Mouse (Mus musculus) hindbrain, embryonic 15.5 days (tissue): ENCODE data around the gene Trim14. TPM values are rescaled to one million over a fixed set of nuclear protein-coding genes. Genes with fewer than 3 reads are reported as not detected.
A peak's percentile ranks its signal among the peaks of the same experiment; 100 is the strongest.

ENCODE experiments used
- ATAC-seq: fragments of 200-750 bp; cut with Nextera tagmentation; 2 replicates; pipeline ENCODE4 v1.8.0; 2017; ENCODE audit warnings: low read depth, moderate number of reproducible peaks, moderate TSS enrichment; ENCODE audit not compliant: low FRiP score
- H3K27ac ChIP-seq: fragments of 300-500 bp; sonication (generic); replicated peaks from 2 replicates; pipeline ENCODE4 v1.5.1; 2015; ENCODE audit warnings: mild to moderate bottlenecking, inconsistent platforms
- H3K27me3 ChIP-seq: fragments of 300-500 bp; sonication (generic); 2 replicates; pipeline ENCODE4 v1.6.1; 2015; ENCODE audit warnings: control low read depth, inconsistent platforms
- H3K36me3 ChIP-seq: fragments of 300-500 bp; sonication (generic); 2 replicates; pipeline ENCODE4 v1.6.1; 2015; ENCODE audit warnings: control low read depth, inconsistent platforms
- H3K4me1 ChIP-seq: fragments of 300-500 bp; sonication (generic); replicated peaks from 2 replicates; pipeline ENCODE4 v1.6.1; 2015; ENCODE audit warnings: control low read depth, inconsistent platforms
- H3K4me2 ChIP-seq: fragments of 300-500 bp; sonication (generic); 2 replicates; pipeline ENCODE4 v1.6.1; 2015; ENCODE audit warnings: moderate library complexity, mild to moderate bottlenecking, inconsistent platforms
- H3K4me3 ChIP-seq: fragments of 300-500 bp; sonication (generic); 2 replicates; pipeline ENCODE4 v1.5.1; 2015; ENCODE audit warnings: mild to moderate bottlenecking, inconsistent platforms
- H3K9ac ChIP-seq: fragments of 300-500 bp; sonication (generic); 2 replicates; pipeline ENCODE4 v1.6.1; 2015; ENCODE audit warnings: inconsistent platforms
- H3K9me3 ChIP-seq: fragments of 300-500 bp; sonication (generic); 2 replicates; pipeline ENCODE4 v1.6.1; 2016; ENCODE audit warnings: control low read depth, inconsistent platforms
- WGBS: fragments of 180-500 bp; shearing (Covaris S2); methylation state at CpG from one replicate; pipeline ENCODE4 v1.1.7; 2015; 5-methylcytosine and 5-hydroxymethylcytosine counted together
- polyA plus RNA-seq: library from polyadenylated mRNA; unstranded; fragments of >200 nt; fragmentation: Nextera tagmentation; extraction: Ambion mirVana; gene quantifications from 2 replicates; pipeline ENCODE4 v1.2.1, GENCODE M21; 2015

Gene Trim14
- polyA plus RNA-seq, 1 experiment from 2014 or later: 1.2 TPM

DNA sequence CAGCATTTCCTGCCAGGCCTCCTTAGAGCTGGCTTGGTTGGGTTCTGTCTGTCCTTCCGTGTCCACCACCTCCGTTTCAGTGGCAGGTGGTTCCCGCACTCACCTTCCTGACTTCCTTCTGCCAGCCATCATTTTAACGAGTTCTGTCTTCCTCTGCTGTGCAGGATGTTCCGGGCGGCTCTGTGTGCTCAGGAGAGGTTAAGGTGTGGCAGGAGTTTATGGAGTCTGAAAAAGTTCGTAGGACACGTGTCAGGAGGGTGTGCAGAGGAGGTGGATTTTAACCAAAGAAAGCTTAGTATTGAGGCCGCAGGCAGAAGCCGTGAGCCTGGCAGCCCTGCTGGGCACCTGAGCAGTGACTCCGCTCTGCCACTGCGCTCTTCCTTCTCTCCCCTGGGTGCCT, 40.4 kb downstream of the Trim14 start:
- peaks cover 3% of the 10 kb centered on the region; the same call in 1 of the 2 replicates for H3K27me3 ChIP-seq
- H3K9me3 ChIP-seq: no peaks in the 10 kb centered on the region
- no peak overlapping the region for H3K9ac ChIP-seq
- no peak overlapping the region for H3K27ac ChIP-seq
- H3K36me3 ChIP-seq: peaks cover 35% of the 10 kb centered on the region; the same call in 1 of the 2 replicates
- 0 out of 2 replicates have a peak, but pooled peaks cover under 1% of the 10 kb centered on the region for H3K4me1 ChIP-seq
- H3K4me2 ChIP-seq: no peak overlapping the region
- no peak for ATAC-seq
- H3K4me3 ChIP-seq: no peak overlapping the region
- 94% methylated on average over 12 of the region's 12 CpGs for WGBS

DNA sequence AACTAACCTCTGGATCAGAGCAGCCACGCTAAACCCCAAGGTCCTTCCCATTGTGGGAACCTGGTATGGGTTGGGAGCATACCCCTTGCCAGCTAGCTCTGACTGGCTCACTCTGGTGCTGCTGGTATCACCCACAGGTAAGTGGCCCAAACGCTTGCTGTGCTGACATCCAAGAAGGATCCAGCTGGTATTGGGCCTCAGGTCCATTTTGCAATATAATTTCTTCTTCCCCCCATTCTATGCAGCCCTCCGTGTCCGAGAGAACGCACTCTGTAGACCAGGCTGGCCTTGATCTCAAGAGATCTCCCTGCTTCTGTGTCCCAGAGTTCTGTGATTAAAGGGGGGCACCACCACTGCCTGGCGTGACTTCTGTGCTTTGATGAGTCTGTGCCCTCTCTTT, 42.9 kb downstream of the Trim14 start:
- Histone ChIP-seq H3K36me3 (peaks cover 23% of the 10 kb centered on the region; the same call in 1 of the 2 replicates), H3K27me3 (no peaks in the 10 kb centered on the region), H3K4me3 (no peak overlapping the region), H3K4me2 (no peak overlapping the region), H3K27ac (no peak overlapping the region), H3K9me3 (no peaks in the 10 kb centered on the region), H3K9ac (no peak overlapping the region), H3K4me1 (peaks cover 11% of the 10 kb centered on the region)
- no peak for ATAC-seq
- 96% methylated on average over 6 of the region's 6 CpGs for WGBS

DNA sequence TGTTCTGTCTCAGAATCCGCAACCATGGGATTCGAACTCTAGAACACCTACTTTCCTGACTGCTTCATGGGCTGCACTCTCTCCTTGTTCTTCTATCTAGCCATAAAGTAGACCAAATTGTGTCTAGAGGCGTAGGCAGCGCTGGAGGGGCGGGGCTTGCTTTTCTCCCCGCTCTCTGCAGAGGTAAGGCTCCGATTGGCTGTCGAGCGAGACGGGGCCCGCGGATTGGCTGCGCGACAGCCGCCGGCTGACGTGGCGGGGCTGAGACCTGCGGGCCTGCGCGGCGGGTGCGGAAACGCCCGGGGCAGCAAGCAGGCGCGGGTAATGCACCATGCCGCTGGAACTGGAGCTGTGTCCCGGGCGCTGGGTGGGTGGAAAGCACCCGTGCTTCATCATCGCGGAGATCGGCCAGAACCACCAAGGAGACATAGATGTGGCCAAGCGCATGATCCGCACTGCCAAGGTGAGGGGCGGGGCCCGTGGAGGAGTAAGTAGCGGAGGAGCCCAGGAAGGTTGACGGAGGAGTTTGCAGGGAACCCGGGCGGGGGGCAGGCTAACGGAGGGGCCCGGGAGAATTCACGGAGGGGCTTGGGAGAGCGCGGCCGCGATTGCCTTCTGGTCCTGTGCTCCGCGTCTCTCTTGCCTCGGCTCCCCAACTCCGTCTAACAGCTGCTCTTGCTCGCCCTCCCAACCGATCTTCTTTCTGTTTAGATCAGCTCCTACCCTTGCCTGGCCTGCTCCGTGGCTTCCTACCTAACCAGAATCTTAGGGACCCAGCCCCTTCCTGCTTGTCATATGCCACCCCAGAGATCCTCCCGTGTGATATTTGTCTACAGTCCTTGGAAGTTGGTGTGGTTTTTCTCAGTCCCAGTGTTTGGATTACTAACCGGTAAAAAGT, 46.7 kb downstream of the Trim14 start, which contains the start of gene Nans:
TSS of gene Nans (plus strand) at position 221 of the 898 bp plus-strand sequence.
- ATAC-seq: peak; percentile 99
- peaks cover 15% of the 10 kb centered on the region; the same call in 1 of the 2 replicates for H3K36me3 ChIP-seq
- no peaks in the 10 kb centered on the region for H3K27me3 ChIP-seq
- H3K9me3 ChIP-seq: no peaks in the 10 kb centered on the region
- H3K9ac ChIP-seq: peak within 1 kb of the TSS; percentile 74
- H3K4me2 ChIP-seq: peak within 1 kb of the TSS; percentile 85
- H3K4me3 ChIP-seq: peak within 1 kb of the TSS; percentile 90
- peak within 1 kb of the TSS; percentile 73 for H3K27ac ChIP-seq
- under 1% methylated on average over 58 of the region's 58 CpGs for WGBS
- H3K4me1 ChIP-seq: peaks cover 11% of the 10 kb centered on the region

DNA sequence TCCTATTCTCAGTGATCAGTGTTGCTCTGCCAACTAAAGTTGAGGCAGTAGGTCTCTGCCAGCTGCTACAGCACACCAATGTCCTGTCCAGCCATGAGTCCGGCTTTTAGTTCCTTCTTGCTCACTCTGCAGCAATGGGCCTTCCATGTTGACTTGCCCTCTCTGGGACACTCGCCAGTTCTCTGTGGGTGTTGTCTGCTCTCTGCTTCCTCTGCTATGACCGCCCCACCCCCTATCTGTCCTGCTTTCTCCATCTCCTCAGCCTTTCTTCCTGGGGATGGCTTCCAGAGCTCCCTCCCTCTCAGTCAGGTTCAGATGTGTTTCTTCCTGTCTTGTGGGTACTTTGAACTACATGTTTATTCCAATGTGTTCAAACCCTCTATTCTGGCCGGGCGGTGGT, 48.6 kb downstream of the Trim14 start:
- no peak overlapping the region for H3K4me2 ChIP-seq
- no peaks in the 10 kb centered on the region for H3K36me3 ChIP-seq
- no peak overlapping the region for H3K4me3 ChIP-seq
- H3K9me3 ChIP-seq: no peaks in the 10 kb centered on the region
- no peak overlapping the region for H3K9ac ChIP-seq
- no peaks in the 10 kb centered on the region for H3K27me3 ChIP-seq
- no peak for ATAC-seq
- peaks cover 11% of the 10 kb centered on the region for H3K4me1 ChIP-seq
- WGBS: 88% methylated on average over 5 of the region's 5 CpGs
- H3K27ac ChIP-seq: no peak overlapping the region

DNA sequence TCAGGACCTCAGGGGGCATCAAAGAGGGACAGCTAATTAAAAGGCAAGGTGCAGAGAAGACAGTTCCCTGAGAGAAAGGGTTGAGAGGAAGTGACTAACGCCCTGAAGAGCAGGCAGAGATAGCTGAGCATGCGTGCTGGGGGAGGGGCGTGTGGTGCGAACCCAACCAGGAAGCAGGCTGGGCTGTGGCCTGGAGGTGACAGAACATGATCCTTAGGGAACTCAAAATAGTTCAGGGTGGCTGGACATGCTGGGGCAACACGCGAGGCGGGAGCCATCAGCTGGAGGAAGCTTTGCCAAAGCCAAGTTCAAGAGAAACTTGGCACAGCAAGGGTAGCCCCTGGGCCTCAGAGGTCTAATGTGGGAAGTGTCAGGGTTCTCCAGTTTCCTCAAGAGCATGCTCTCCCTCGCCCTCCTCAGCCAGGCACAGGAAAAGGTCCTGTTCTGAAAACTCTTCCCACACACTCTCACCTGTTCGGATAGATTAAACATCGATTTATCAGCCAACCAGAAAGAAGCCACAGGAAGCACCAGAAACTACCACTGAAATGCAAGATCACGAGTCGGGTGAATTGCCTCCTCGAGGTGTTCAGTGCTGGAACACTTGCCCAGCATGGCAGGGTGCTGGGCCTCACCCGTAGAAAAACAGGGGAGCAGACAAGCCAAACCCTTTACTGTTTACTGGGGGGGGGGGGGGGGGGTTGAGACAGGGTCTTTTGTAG, 50.1 kb downstream of the Trim14 start:
- Histone ChIP-seq H3K9ac (no peak overlapping the region), H3K4me3 (no peak overlapping the region), H3K36me3 (no peaks in the 10 kb centered on the region), H3K27ac (no peak overlapping the region), H3K27me3 (no peaks in the 10 kb centered on the region), H3K4me1 (peaks cover 11% of the 10 kb centered on the region), H3K4me2 (no peak overlapping the region), H3K9me3 (no peaks in the 10 kb centered on the region)
- ATAC-seq: no peak
- WGBS: 62% methylated on average over 14 of the region's 14 CpGs

DNA sequence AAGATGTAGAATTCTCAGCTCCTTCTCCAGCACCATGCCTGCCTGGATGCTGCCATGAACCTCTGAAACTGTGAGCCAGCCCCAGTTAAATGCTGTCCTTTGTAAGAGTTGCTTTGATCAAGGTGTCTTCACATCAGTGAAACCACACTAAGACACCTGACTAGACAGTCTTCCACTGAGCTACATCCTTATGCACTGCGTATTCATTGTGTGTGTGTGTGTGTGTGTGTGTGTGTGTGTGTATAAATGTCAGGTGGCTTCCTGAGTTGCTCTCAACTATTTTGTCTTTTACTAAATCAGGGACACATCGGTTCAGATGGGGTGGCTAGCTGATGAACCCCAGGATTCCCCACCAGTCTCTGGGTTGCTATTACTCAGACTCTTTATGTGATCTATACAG, 56.9 kb downstream of the Trim14 start:
- no peak overlapping the region for H3K4me3 ChIP-seq
- no peaks in the 10 kb centered on the region for H3K27me3 ChIP-seq
- no peaks in the 10 kb centered on the region for H3K4me1 ChIP-seq
- peaks cover 8% of the 10 kb centered on the region for H3K36me3 ChIP-seq
- no peak overlapping the region for H3K4me2 ChIP-seq
- no peak overlapping the region for H3K9ac ChIP-seq
- no peaks in the 10 kb centered on the region for H3K9me3 ChIP-seq
- no peak overlapping the region for H3K27ac ChIP-seq
- ATAC-seq: no peak
- 100% methylated on average over 2 of the region's 2 CpGs for WGBS

DNA sequence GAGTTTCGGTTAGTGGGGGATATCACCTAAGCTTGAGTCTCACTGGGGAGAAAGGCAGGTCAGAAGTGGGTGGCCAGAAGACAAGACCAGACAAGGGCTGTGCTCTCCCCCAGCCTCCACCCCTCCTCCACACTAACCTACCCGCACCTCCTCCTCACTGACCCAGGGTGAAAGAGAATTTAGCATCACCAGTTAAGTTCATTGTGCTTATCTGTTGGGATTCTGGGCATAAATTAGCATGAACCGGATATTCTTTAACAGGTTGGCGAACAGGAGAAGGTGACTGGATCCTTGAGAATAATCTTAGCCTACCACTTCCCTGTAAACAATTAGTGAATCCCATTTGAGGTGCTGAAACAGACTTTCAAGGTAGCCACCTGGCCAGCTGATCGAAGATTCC, 60.8 kb downstream of the Trim14 start:
- 95% methylated on average over 5 of the region's 5 CpGs for WGBS

DNA sequence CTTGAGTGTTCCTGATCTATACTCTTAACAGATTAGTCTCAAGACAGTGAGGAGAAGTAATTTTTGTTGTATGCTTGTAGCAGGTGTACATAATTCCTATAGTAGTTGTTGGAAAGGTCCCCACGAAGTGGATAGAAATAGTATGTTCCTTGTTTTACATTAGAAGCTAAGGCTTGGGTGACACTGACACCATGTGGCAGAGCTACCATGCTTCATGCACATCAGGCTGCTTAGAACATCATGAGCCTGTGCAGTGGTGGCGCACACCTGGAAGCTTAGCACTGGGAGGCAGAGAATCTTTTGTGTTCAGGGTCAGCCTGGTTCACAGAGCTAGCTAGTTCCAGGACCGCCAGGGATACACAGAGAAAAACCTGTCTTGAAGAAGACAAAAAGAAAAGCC, 70.2 kb downstream of the Trim14 start:
- peaks cover 64% of the 10 kb centered on the region for H3K36me3 ChIP-seq
- no peaks in the 10 kb centered on the region for H3K9me3 ChIP-seq
- H3K27me3 ChIP-seq: no peaks in the 10 kb centered on the region
- WGBS: 80% methylated on average over 3 of the region's 3 CpGs
- no peak overlapping the region for H3K4me2 ChIP-seq
- H3K4me3 ChIP-seq: no peak overlapping the region
- H3K4me1 ChIP-seq: no peaks in the 10 kb centered on the region
- no peak for ATAC-seq
- no peak overlapping the region for H3K9ac ChIP-seq
- no peak overlapping the region for H3K27ac ChIP-seq

More for the DNA sequence above, 60.8 kb downstream of the Trim14 start:
- H3K9me3 ChIP-seq: no peaks in the 10 kb centered on the region
- no peak overlapping the region for H3K27ac ChIP-seq
- no peaks in the 10 kb centered on the region for H3K27me3 ChIP-seq
- no peaks in the 10 kb centered on the region for H3K4me1 ChIP-seq
- H3K36me3 ChIP-seq: peaks cover 39% of the 10 kb centered on the region
- no peak overlapping the region for H3K4me3 ChIP-seq
- no peak overlapping the region for H3K9ac ChIP-seq
- no peak overlapping the region for H3K4me2 ChIP-seq
- ATAC-seq: no peak

DNA sequence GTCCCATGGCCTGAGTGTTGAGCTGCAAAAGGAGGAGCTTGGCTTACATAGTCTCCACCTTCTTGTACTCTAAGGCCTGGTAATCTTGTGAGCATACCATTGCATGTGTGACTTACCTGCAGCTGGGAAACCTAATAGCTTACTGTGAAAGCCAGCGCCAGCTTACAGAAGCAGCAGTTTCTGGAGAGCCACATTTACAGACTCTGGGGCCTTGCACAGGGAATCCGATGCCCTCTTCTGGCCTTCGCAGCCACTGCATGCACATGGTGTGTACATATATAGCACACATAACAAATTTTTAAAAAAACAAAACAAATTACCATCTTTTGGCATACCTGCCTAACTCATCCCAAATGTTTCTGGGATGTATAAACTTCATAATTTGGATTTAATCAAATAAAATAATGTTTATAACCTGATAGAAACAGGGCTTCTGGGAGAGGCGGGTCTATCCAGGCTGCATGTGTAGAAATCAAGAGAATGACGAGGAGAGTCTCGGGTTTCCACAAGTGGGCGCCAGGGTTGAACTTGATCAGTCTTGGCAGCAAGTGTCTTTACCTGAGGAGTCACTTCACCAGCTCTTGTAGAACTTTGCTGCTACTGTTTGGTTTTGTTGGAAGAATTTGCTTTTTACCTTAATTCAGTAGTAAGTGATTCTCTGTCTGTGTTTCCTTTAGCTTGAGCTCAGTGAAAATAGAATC, 72.7 kb downstream of the Trim14 start:
- Histone ChIP-seq H3K4me2 (no peak overlapping the region), H3K9ac (no peak overlapping the region), H3K36me3 (peaks cover 52% of the 10 kb centered on the region), H3K27me3 (no peaks in the 10 kb centered on the region), H3K4me3 (no peak overlapping the region), H3K27ac (no peak overlapping the region), H3K9me3 (no peaks in the 10 kb centered on the region), H3K4me1 (no peaks in the 10 kb centered on the region)
- WGBS: 89% methylated on average over 7 of the region's 7 CpGs
- ATAC-seq: no peak

DNA sequence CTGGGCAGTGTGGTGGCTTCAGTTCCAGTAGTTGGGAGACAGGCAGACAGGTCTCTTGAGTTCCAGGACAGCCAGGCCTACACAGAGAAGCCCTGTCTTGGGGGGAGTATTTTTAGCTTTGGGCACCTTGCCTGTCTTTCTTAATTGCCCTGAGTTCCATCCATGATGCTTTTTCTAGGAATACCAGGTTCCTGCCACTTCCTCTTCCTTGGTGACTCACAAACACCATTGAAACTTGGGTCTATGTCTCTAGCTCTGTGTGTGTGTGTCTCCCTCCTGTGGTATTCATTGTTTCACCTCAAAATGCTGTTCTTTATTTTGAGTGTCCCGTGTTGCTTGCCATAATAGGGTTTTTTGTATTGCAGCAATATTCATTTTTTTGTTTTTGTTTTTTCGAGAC, 77.5 kb downstream of the Trim14 start:
- H3K4me1 ChIP-seq: peaks cover 22% of the 10 kb centered on the region
- ATAC-seq: no peak
- H3K27ac ChIP-seq: no peak overlapping the region
- no peaks in the 10 kb centered on the region for H3K9me3 ChIP-seq
- no peak overlapping the region for H3K4me2 ChIP-seq
- 85% methylated on average over 2 of the region's 2 CpGs for whole genome bisulfite sequencing
- H3K4me3 ChIP-seq: no peak overlapping the region
- no peak overlapping the region for H3K9ac ChIP-seq
- peaks cover 22% of the 10 kb centered on the region; the same call in 1 of the 2 replicates for H3K36me3 ChIP-seq
- H3K27me3 ChIP-seq: no peaks in the 10 kb centered on the region

DNA sequence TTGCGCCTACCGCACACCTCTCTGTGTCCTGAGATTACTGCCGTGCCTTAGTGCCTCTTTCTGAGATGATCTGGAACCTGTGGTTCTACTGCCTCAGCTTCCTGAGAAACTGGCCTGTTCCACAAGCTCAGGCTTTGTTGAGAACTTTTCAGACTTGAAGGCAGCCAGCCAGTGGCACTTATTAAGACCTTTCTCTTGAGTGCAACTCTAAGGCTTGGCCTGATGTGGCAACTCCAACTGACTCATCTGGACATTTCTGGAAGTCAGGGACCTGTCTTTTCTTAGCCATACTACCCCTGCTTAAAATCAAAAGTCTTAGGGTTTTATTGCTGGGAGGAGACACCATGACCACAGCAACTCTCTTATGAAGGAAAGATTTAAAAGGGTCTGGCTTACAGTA, 78.8 kb downstream of the Trim14 start:
- H3K36me3 ChIP-seq: peaks cover 10% of the 10 kb centered on the region; the same call in 1 of the 2 replicates
- H3K9ac ChIP-seq: no peak overlapping the region
- H3K27me3 ChIP-seq: no peaks in the 10 kb centered on the region
- H3K9me3 ChIP-seq: no peaks in the 10 kb centered on the region
- no peak overlapping the region for H3K4me3 ChIP-seq
- H3K4me2 ChIP-seq: no peak overlapping the region
- peaks cover 34% of the 10 kb centered on the region for H3K4me1 ChIP-seq
- ATAC-seq: no peak
- 96% methylated on average over 3 of the region's 3 CpGs for WGBS
- H3K27ac ChIP-seq: no peak overlapping the region
